Mouse (Mus musculus): Measurements from ENCODE around the gene Nin. TPM values are rescaled to one million over a fixed set of nuclear protein-coding genes. Genes with fewer than 3 reads are reported as not detected.
"Not testable (repeated sequence)": the region's sequence is repeated elsewhere in the genome, so short reads cannot be mapped to it uniquely, and the experiment has no call there.

Nin gene
- polyA plus RNA-seq, 1 experiment, result 62.8 TPM

GRCm38 (mm10) chr12:70144637-70145448 is 31.3 kb upstream of the Nin start:
- Histone ChIP-seq H3K4me1 (ENCODE audit: control insufficient read depth, insufficient read depth, low read length) (peaks cover 16% of the 10 kb centered on the region), H3K27ac (ENCODE audit: insufficient read depth, low read depth, low read length) (0 out of 2 replicates have a peak overlapping the region, but pooled peaks have one; percentile 21), H3K4me3 (ENCODE audit: insufficient read depth, low read depth, low read length) (no peak overlapping the region)
- 29% methylated on average over 20 of the region's 20 CpGs for WGBS
- TF ChIP-seq CTCF (IDR thresholded peaks at IDR 0.05; ENCODE audit: insufficient read depth, low read depth, low read length), result no peak
- TF ChIP-seq POLR2A (IDR thresholded peaks at IDR 0.05; ENCODE audit: insufficient read depth, low read depth, low read length), result no peak

- H3K4me1 ChIP-seq (ENCODE audit: control insufficient read depth, insufficient read depth, low read length), result peaks cover 16% of the 10 kb centered on the region
- 10% methylated on average over 3 of the region's 3 CpGs for WGBS
- H3K4me3 ChIP-seq (ENCODE audit: insufficient read depth, low read depth, low read length), result not testable (repeated sequence)
- peak overlapping the region; percentile 49; the same call in 1 of the 2 replicates for H3K27ac ChIP-seq (ENCODE audit: insufficient read depth, low read depth, low read length)
These were observed 30.6 kb upstream of the Nin start for GRCm38 (mm10) chr12:70144106-70144587.

GRCm38 (mm10) chr12:70140993-70141576 is 27.6 kb upstream of the Nin start:
- Histone ChIP-seq H3K4me1 (ENCODE audit: control insufficient read depth, insufficient read depth, low read length) (peaks cover 11% of the 10 kb centered on the region), H3K4me3 (ENCODE audit: insufficient read depth, low read depth, low read length) (no peak overlapping the region), H3K27ac (ENCODE audit: insufficient read depth, low read depth, low read length) (no peak overlapping the region)
- 88% methylated on average over 5 of the region's 5 CpGs for WGBS
- TF ChIP-seq POLR2A (IDR thresholded peaks at IDR 0.05; ENCODE audit: insufficient read depth, low read depth, low read length), result no peak
- no peak for TF ChIP-seq CTCF (IDR thresholded peaks at IDR 0.05; ENCODE audit: insufficient read depth, low read depth, low read length)

GRCm38 (mm10) chr12:70140542-70140941 is 27.0 kb upstream of the Nin start:
- H3K27ac ChIP-seq (ENCODE audit: insufficient read depth, low read depth, low read length), result no peak overlapping the region
- 92% methylated on average over 5 of the region's 5 CpGs for WGBS

GRCm38 (mm10) chr12:70139871-70140270 is 26.4 kb upstream of the Nin start:
- WGBS, result 84% methylated on average over 4 of the region's 4 CpGs
- H3K4me3 ChIP-seq (ENCODE audit: insufficient read depth, low read depth, low read length), result no peak overlapping the region
- peaks cover 11% of the 10 kb centered on the region for H3K4me1 ChIP-seq (ENCODE audit: control insufficient read depth, insufficient read depth, low read length)
- TF ChIP-seq CTCF (IDR thresholded peaks at IDR 0.05; ENCODE audit: insufficient read depth, low read depth, low read length) (no peak), POLR2A (IDR thresholded peaks at IDR 0.05; ENCODE audit: insufficient read depth, low read depth, low read length) (no peak)
- no peak overlapping the region for H3K27ac ChIP-seq (ENCODE audit: insufficient read depth, low read depth, low read length)

More at GRCm38 (mm10) chr12:70140542-70140941, 27.0 kb upstream of the Nin start:
- no peak overlapping the region for H3K4me3 ChIP-seq (ENCODE audit: insufficient read depth, low read depth, low read length)
- peaks cover 11% of the 10 kb centered on the region for H3K4me1 ChIP-seq (ENCODE audit: control insufficient read depth, insufficient read depth, low read length)
- TF ChIP-seq POLR2A (IDR thresholded peaks at IDR 0.05; ENCODE audit: insufficient read depth, low read depth, low read length) (no peak), CTCF (IDR thresholded peaks at IDR 0.05; ENCODE audit: insufficient read depth, low read depth, low read length) (no peak)

GRCm38 (mm10) chr12:70137626-70138025 is 24.1 kb upstream of the Nin start:
- Histone ChIP-seq H3K4me3 (ENCODE audit: insufficient read depth, low read depth, low read length) (no peak overlapping the region), H3K4me1 (ENCODE audit: control insufficient read depth, insufficient read depth, low read length) (peaks cover 2% of the 10 kb centered on the region; the same call in 1 of the 2 replicates), H3K27ac (ENCODE audit: insufficient read depth, low read depth, low read length) (no peak overlapping the region)
- 86% methylated on average over 9 of the region's 9 CpGs for WGBS
- no peak for TF ChIP-seq CTCF (IDR thresholded peaks at IDR 0.05; ENCODE audit: insufficient read depth, low read depth, low read length)
- no peak for TF ChIP-seq POLR2A (IDR thresholded peaks at IDR 0.05; ENCODE audit: insufficient read depth, low read depth, low read length)

- Histone ChIP-seq H3K27ac (ENCODE audit: insufficient read depth, low read depth, low read length) (no peak overlapping the region), H3K4me3 (ENCODE audit: insufficient read depth, low read depth, low read length) (no peak overlapping the region), H3K4me1 (ENCODE audit: control insufficient read depth, insufficient read depth, low read length) (peaks cover 2% of the 10 kb centered on the region; the same call in 1 of the 2 replicates)
- no peak for TF ChIP-seq CTCF (IDR thresholded peaks at IDR 0.05; ENCODE audit: insufficient read depth, low read depth, low read length)
- no peak for TF ChIP-seq POLR2A (IDR thresholded peaks at IDR 0.05; ENCODE audit: insufficient read depth, low read depth, low read length)
- 61% methylated on average over 4 of the region's 4 CpGs for whole genome bisulfite sequencing
These were observed 23.6 kb upstream of the Nin start for GRCm38 (mm10) chr12:70137095-70137494.

GRCm38 (mm10) chr12:70136185-70136756 is 22.8 kb upstream of the Nin start:
- 43% methylated on average over 12 of the region's 12 CpGs for WGBS
- TF ChIP-seq POLR2A (IDR thresholded peaks at IDR 0.05; ENCODE audit: insufficient read depth, low read depth, low read length), result no peak
- TF ChIP-seq CTCF (IDR thresholded peaks at IDR 0.05; ENCODE audit: insufficient read depth, low read depth, low read length), result no peak
- no peak overlapping the region for H3K27ac ChIP-seq (ENCODE audit: insufficient read depth, low read depth, low read length)
- H3K4me1 ChIP-seq (ENCODE audit: control insufficient read depth, insufficient read depth, low read length), result peaks cover 2% of the 10 kb centered on the region
- no peak overlapping the region for H3K4me3 ChIP-seq (ENCODE audit: insufficient read depth, low read depth, low read length)

Data from olfactory bulb, adult 2 months (tissue).